Mouse (Mus musculus) stomach, embryonic 16.5 days (tissue): ENCODE data around the gene Ubl3. TPM values are rescaled to one million over a fixed set of nuclear protein-coding genes. Genes with fewer than 3 reads are reported as not detected.
A peak's percentile ranks its signal among the peaks of the same experiment; 100 is the strongest.

Source experiments
- ATAC-seq: fragments of 200-750 bp; cut with Nextera tagmentation; 2 replicates; pipeline ENCODE4 v1.8.0; 2017; ENCODE audit warnings: moderate number of reproducible peaks, moderate TSS enrichment; ENCODE audit not compliant: insufficient read depth, low FRiP score
- H3K27ac ChIP-seq: fragments of 300-500 bp; sonication (generic); 2 replicates; pipeline ENCODE4 v1.5.1; 2014; ENCODE audit warnings: low read length
- H3K27me3 ChIP-seq: fragments of 300-500 bp; sonication (generic); 2 replicates; pipeline ENCODE4 v1.6.1; 2014; ENCODE audit warnings: low read length, control low read depth, mixed read lengths; ENCODE audit not compliant: control insufficient read depth, insufficient read depth
- H3K36me3 ChIP-seq: fragments of 300-500 bp; sonication (generic); 2 replicates; pipeline ENCODE4 v1.6.1; 2014; ENCODE audit warnings: low read length; ENCODE audit not compliant: control insufficient read depth, insufficient read depth
- H3K4me1 ChIP-seq: fragments of 300-500 bp; sonication (generic); 2 replicates; pipeline ENCODE4 v1.6.1; 2014; ENCODE audit warnings: low read length, control low read depth, mixed read lengths; ENCODE audit not compliant: control insufficient read depth, insufficient read depth
- H3K4me2 ChIP-seq: fragments of 300-500 bp; sonication (generic); 2 replicates; pipeline ENCODE4 v1.6.1; 2014; ENCODE audit warnings: low read depth, low read length, mixed read lengths
- H3K4me3 ChIP-seq: fragments of 300-500 bp; sonication (generic); replicated peaks from 2 replicates; pipeline ENCODE4 v1.5.1; 2014; ENCODE audit warnings: mild to moderate bottlenecking, low read length
- H3K9ac ChIP-seq: fragments of 300-500 bp; sonication (generic); 2 replicates; pipeline ENCODE4 v1.6.1; 2014; ENCODE audit warnings: low read length
- H3K9me3 ChIP-seq: fragments of 300-500 bp; sonication (generic); replicated peaks from 2 replicates; pipeline ENCODE4 v1.6.1; 2016; ENCODE audit warnings: low read length, control low read depth; ENCODE audit not compliant: control insufficient read depth
- WGBS: fragments of 180-500 bp; shearing (Covaris S2); extraction: QIAGEN DNeasy Blood & Tissue Kit; methylation state at CpG from one replicate; pipeline ENCODE4 v1.1.7; 2014; 5-methylcytosine and 5-hydroxymethylcytosine counted together
- polyA plus RNA-seq: library from polyadenylated mRNA; unstranded; fragments of >200 nt; fragmentation: Nextera tagmentation; extraction: Ambion mirVana; gene quantifications from 2 replicates; pipeline ENCODE4 v1.2.1, GENCODE M21; 2015

Ubl3 gene
- polyA plus RNA-seq, 1 experiment from 2014 or later: 41.0 TPM

DNA sequence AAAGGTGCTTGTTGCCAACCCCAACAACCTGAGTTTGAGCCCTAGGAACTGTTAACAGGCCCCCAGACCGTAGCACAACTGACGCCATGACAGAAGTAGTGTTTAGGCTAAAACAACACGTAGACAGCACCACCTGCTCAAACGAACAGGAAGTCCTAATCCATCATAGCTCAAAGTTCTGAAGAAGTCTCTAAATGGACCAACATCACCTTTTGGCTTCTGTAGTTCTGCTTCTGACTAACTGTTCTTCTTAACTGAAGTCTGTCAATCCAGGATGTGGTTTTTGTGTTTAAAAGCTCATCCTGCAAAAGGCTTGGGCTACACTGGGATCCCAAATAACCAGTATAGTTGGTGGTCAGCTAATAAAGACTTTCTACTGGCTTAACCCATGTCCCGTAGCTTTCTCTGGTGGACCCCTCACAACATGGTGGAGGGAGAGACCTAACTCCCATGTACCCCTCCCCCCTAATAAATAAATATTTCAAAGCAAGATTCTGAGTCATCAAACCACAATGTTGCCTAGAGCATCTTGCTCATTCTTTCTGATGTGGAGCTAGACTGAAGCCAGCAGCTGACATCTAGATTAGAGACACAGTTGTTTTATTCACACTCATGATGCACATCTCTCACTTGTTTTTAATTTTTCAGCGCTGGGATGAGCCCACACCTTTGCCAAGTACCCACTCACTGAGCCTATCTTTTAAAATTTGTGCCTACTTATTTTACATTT, 51.2 kb downstream of the Ubl3 start:
- H3K27ac ChIP-seq: no peak overlapping the region
- H3K4me1 ChIP-seq: no peaks in the 10 kb centered on the region
- no peaks in the 10 kb centered on the region for H3K27me3 ChIP-seq
- WGBS: 79% methylated on average over 6 of the region's 6 CpGs
- ATAC-seq: no peak
- no peak overlapping the region for H3K4me3 ChIP-seq
- H3K4me2 ChIP-seq: no peak overlapping the region
- peaks cover 7% of the 10 kb centered on the region; the same call in 1 of the 2 replicates for H3K36me3 ChIP-seq
- H3K9me3 ChIP-seq: 0 out of 2 replicates have a peak, but pooled peaks cover 6% of the 10 kb centered on the region
- no peak overlapping the region for H3K9ac ChIP-seq

GRCm38 (mm10) chr5:148500516-148500915, 52.1 kb downstream of the Ubl3 start:
- 74% methylated on average over 8 of the region's 8 CpGs for WGBS
- Histone ChIP-seq H3K36me3 (peaks cover 1% of the 10 kb centered on the region; the same call in 1 of the 2 replicates), H3K4me3 (no peak overlapping the region), H3K27me3 (no peaks in the 10 kb centered on the region), H3K27ac (no peak overlapping the region), H3K4me1 (no peaks in the 10 kb centered on the region), H3K9ac (no peak overlapping the region), H3K4me2 (no peak overlapping the region), H3K9me3 (0 out of 2 replicates have a peak, but pooled peaks cover 6% of the 10 kb centered on the region)
- no peak for ATAC-seq

GRCm38 (mm10) chr5:148499616-148500015, 53.0 kb downstream of the Ubl3 start:
- 63% methylated on average over 5 of the region's 5 CpGs for WGBS
- Histone ChIP-seq H3K9me3 (0 out of 2 replicates have a peak, but pooled peaks cover 6% of the 10 kb centered on the region), H3K4me1 (peaks cover 2% of the 10 kb centered on the region; the same call in 1 of the 2 replicates), H3K4me2 (no peak overlapping the region), H3K4me3 (no peak overlapping the region), H3K27ac (no peak overlapping the region), H3K27me3 (no peaks in the 10 kb centered on the region), H3K9ac (no peak overlapping the region), H3K36me3 (no peaks in the 10 kb centered on the region)
- ATAC-seq: no peak

GRCm38 (mm10) chr5:148495991-148496390, 56.6 kb downstream of the Ubl3 start:
- no peak for ATAC-seq
- H3K9me3 ChIP-seq: 0 out of 2 replicates have a peak, but pooled peaks cover 6% of the 10 kb centered on the region
- peaks cover 2% of the 10 kb centered on the region; the same call in 1 of the 2 replicates for H3K4me1 ChIP-seq
- no peaks in the 10 kb centered on the region for H3K27me3 ChIP-seq
- no peak overlapping the region for H3K4me3 ChIP-seq
- no peak overlapping the region for H3K27ac ChIP-seq
- H3K36me3 ChIP-seq: no peaks in the 10 kb centered on the region
- WGBS: 80% methylated on average over 6 of the region's 6 CpGs
- H3K9ac ChIP-seq: no peak overlapping the region
- H3K4me2 ChIP-seq: no peak overlapping the region

- WGBS: 32% methylated on average over 10 of the region's 10 CpGs
- H3K4me2 ChIP-seq: peak overlapping the region; percentile 36
- H3K36me3 ChIP-seq: no peaks in the 10 kb centered on the region
- peaks cover 2% of the 10 kb centered on the region; the same call in 1 of the 2 replicates for H3K4me1 ChIP-seq
- H3K27me3 ChIP-seq: no peaks in the 10 kb centered on the region
- no peak overlapping the region for H3K27ac ChIP-seq
- 0 out of 2 replicates have a peak, but pooled peaks cover 6% of the 10 kb centered on the region for H3K9me3 ChIP-seq
- H3K9ac ChIP-seq: no peak overlapping the region
- 0 out of 2 replicates have a peak overlapping the region, but pooled peaks have one; percentile 5 for H3K4me3 ChIP-seq
- ATAC-seq: peak; percentile 56; the same call in 1 of the 2 replicates
Observed at GRCm38 (mm10) chr5:148495173-148495572, 57.4 kb downstream of the Ubl3 start.

DNA sequence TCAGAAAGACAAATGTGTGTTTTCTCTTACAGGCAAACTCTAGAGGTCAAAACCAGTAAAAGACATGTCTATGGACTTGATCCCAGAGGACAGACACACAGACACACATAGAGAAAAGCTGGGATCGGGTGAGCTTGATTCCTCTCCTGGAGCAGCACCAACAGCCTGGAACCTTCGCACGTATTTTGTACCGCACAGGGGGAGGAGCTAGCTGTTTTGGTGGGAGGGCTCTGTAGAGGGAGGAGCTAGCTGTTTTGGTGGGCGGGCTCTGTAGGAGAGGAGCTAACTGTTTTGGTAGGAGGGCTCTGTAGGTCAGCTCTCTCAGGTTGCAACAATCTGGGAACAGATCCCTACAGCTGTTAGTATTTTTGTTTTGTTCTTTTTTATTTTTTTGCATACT, 58.3 kb downstream of the Ubl3 start:
- no peak overlapping the region for H3K9ac ChIP-seq
- no peak overlapping the region for H3K4me2 ChIP-seq
- no peak for ATAC-seq
- H3K36me3 ChIP-seq: no peaks in the 10 kb centered on the region
- H3K4me3 ChIP-seq: no peak overlapping the region
- peaks cover 8% of the 10 kb centered on the region for H3K4me1 ChIP-seq
- H3K9me3 ChIP-seq: 0 out of 2 replicates have a peak, but pooled peaks cover 6% of the 10 kb centered on the region
- WGBS: 87% methylated on average over 5 of the region's 5 CpGs
- no peaks in the 10 kb centered on the region for H3K27me3 ChIP-seq
- H3K27ac ChIP-seq: no peak overlapping the region

- Histone ChIP-seq H3K36me3 (no peaks in the 10 kb centered on the region), H3K9me3 (0 out of 2 replicates have a peak, but pooled peaks cover 6% of the 10 kb centered on the region), H3K27ac (no peak overlapping the region), H3K27me3 (no peaks in the 10 kb centered on the region), H3K4me1 (peaks cover 9% of the 10 kb centered on the region), H3K9ac (no peak overlapping the region), H3K4me3 (no peak overlapping the region), H3K4me2 (no peak overlapping the region)
- no peak for ATAC-seq
- 90% methylated on average over 4 of the region's 4 CpGs for WGBS
Observed at GRCm38 (mm10) chr5:148493025-148493424, 59.6 kb downstream of the Ubl3 start.

- Histone ChIP-seq H3K9ac (no peak overlapping the region), H3K9me3 (no peaks in the 10 kb centered on the region), H3K4me3 (no peak overlapping the region), H3K27ac (no peak overlapping the region), H3K36me3 (no peaks in the 10 kb centered on the region), H3K4me1 (peaks cover 8% of the 10 kb centered on the region), H3K27me3 (no peaks in the 10 kb centered on the region), H3K4me2 (no peak overlapping the region)
- ATAC-seq: no peak
- WGBS: 54% methylated on average over 3 of the region's 3 CpGs
Observed at GRCm38 (mm10) chr5:148490391-148490790, 62.2 kb downstream of the Ubl3 start.

DNA sequence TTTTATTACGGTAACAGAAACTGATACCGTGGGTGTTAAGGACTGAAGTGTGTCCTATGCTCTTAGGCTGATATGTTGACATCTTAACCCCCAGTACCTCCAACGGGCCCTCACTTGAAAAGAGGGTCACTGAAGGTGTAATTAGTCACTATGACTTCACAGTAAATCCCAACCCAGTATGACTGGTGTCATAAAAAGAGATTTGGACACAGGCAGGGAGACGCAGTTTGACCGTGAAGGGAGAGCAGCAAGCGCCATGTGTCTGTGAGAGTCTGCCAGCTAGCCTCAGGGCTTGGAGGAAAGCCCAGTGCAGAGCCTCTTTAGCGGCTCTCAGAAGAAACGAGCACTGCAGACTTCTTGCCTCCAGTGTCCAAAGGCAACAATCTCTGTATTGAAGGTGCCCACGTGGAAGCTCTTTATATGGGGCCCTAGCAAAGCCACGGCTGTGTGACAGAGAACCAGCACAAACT, 62.8 kb downstream of the Ubl3 start:
- H3K36me3 ChIP-seq: no peaks in the 10 kb centered on the region
- H3K27ac ChIP-seq: no peak overlapping the region
- H3K4me3 ChIP-seq: no peak overlapping the region
- ATAC-seq: peak; percentile 37; the same call in 1 of the 2 replicates
- H3K4me2 ChIP-seq: peak overlapping the region; percentile 28; the same call in 1 of the 2 replicates
- H3K9me3 ChIP-seq: no peaks in the 10 kb centered on the region
- no peak overlapping the region for H3K9ac ChIP-seq
- 43% methylated on average over 10 of the region's 10 CpGs for WGBS
- peaks cover 6% of the 10 kb centered on the region for H3K4me1 ChIP-seq
- H3K27me3 ChIP-seq: no peaks in the 10 kb centered on the region
